Mouse (Mus musculus) hematopoietic stem cell, adult 5-6 weeks (primary cell): ENCODE measurements at regions not wholly inside any gene's neighbourhood (a gene's known extent, or its start where the extent isn't known, plus 50 kb on each side); places are given as distances from the start of the nearest gene placed in this dataset.

Experiments
- ATAC-seq, 2 experiments: fragments of 125-278 bp in 1 of 2; replicated peaks in 1 of 2; 2 replicates each; pipeline ENCODE4 v1.8.0; 2016 to 2017; ENCODE audit warnings: inconsistent platforms in 2 of 2, mild to moderate bottlenecking in 2 of 2, moderate number of reproducible peaks in 2 of 2, low read depth in 1 of 2, moderate TSS enrichment in 1 of 2; ENCODE audit not compliant: low FRiP score in 2 of 2, poor library complexity in 2 of 2, severe bottlenecking in 2 of 2, insufficient read depth in 1 of 2, low TSS enrichment in 1 of 2

- ATAC-seq = no peak
These were observed 86.4 kb upstream of the Zfp64 start for GRCm38 (mm10) chr2:169041748-169042147.

- no peak for ATAC-seq
These were observed 82.6 kb upstream of the Zfp64 start for GRCm38 (mm10) chr2:169037975-169038374.

GRCm38 (mm10) chr2:169037519-169037918 is 82.1 kb upstream of the Zfp64 start:
- no peak for ATAC-seq

- ATAC-seq = no peak
These were observed 79.9 kb upstream of the Zfp64 start for GRCm38 (mm10) chr2:169035315-169035714.

- no peak for ATAC-seq
These were observed 78.6 kb upstream of the Zfp64 start for GRCm38 (mm10) chr2:169033997-169034396.

- ATAC-seq = no peak
These were observed 77.8 kb upstream of the Zfp64 start for GRCm38 (mm10) chr2:169033181-169033580.

- no peak for ATAC-seq
These were observed 73.2 kb upstream of the Zfp64 start for GRCm38 (mm10) chr2:169028531-169029114.

- no peak for ATAC-seq
These were observed 63.6 kb upstream of the Zfp64 start for GRCm38 (mm10) chr2:169019037-169019436.

GRCm38 (mm10) chr2:169010271-169010670 is 54.9 kb upstream of the Zfp64 start:
- ATAC-seq = no peak

GRCm38 (mm10) chr2:169008756-169009155 is 53.4 kb upstream of the Zfp64 start:
- ATAC-seq = peak; percentile 56 to 71

- ATAC-seq = no peak
These were observed 52.9 kb upstream of the Zfp64 start for GRCm38 (mm10) chr2:169008333-169008732.

- no peak for ATAC-seq
These were observed 51.2 kb upstream of the Zfp64 start for GRCm38 (mm10) chr2:169006549-169006948.

- no peak for ATAC-seq
These were observed 50.4 kb upstream of the Zfp64 start for GRCm38 (mm10) chr2:169005810-169006209.
